Mouse (Mus musculus) megakaryocyte, embryonic 14.5 days (primary cell): ENCODE results near the gene Tmem106a. TPM values are rescaled to one million over a fixed set of nuclear protein-coding genes. Genes with fewer than 3 reads are reported as not detected.
"Not testable (repeated sequence)": the region's sequence is repeated elsewhere in the genome, so short reads cannot be mapped to it uniquely, and the experiment has no call there.

ENCODE experiments used
- H3K27me3 ChIP-seq: replicated peaks from 2 replicates; pipeline ENCODE3; 2012; ENCODE audit warnings: inconsistent platforms
- H3K36me3 ChIP-seq: replicated peaks from 2 replicates; pipeline ENCODE3; 2012; ENCODE audit warnings: low read length, inconsistent platforms, mixed read lengths
- H3K4me1 ChIP-seq: 2 replicates; pipeline ENCODE4 v1.6.1; 2012; ENCODE audit warnings: inconsistent platforms
- H3K4me3 ChIP-seq: replicated peaks from 2 replicates; pipeline ENCODE3; 2012; ENCODE audit warnings: moderate library complexity, mild to moderate bottlenecking, inconsistent platforms
- H3K9me3 ChIP-seq: 2 replicates; pipeline ENCODE4 v1.6.1; 2012; ENCODE audit warnings: inconsistent platforms
- FLI1 ChIP-seq: IDR thresholded peaks from 2 replicates; pipeline ENCODE4 v1.6.1; 2012; ENCODE audit warnings: low read length, inconsistent platforms, mixed read lengths
- GATA1 ChIP-seq: IDR thresholded peaks from 3 replicates; pipeline ENCODE4 v1.6.1; 2012; ENCODE audit warnings: mixed read lengths, low read length, inconsistent platforms, borderline replicate concordance
- polyA plus RNA-seq: library from polyadenylated mRNA; stranded (reverse); fragments of >175 nt; gene quantifications from 2 replicates; pipeline ENCODE4 v1.2.3, GENCODE M21; 2012; ENCODE audit warnings: low replicate concordance; ENCODE audit not compliant: insufficient read depth

Tmem106a gene
- polyA plus RNA-seq, 1 experiment = 23.5 TPM

DNA sequence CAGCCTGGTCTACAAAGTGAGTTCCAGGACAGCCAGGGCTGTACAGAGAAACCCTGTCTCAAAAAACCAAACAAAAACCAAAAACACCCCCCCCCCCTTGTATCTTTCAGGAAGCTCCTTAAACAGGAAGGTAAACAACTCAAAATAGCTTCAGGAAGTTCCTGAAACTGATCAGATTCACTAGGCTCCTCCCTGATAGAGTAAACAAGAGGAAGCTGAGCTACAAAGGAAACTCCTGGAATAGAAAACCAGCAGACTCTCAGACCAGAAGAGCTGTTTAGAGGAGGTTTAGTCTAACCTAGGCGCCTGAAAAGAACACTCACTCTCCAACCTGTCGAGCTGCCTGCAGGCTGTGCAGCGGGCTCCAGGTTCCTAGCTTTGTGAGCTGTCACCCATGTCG lies 57.7 kb downstream of the Tmem106a start:
- Histone ChIP-seq H3K9me3 (peaks cover 6% of the 10 kb centered on the region), H3K4me1 (peaks cover 22% of the 10 kb centered on the region), H3K4me3 (no peak overlapping the region), H3K36me3 (peaks cover 15% of the 10 kb centered on the region), H3K27me3 (peaks cover 4% of the 10 kb centered on the region)
- no peak for TF ChIP-seq GATA1
- TF ChIP-seq FLI1 = no peak

DNA sequence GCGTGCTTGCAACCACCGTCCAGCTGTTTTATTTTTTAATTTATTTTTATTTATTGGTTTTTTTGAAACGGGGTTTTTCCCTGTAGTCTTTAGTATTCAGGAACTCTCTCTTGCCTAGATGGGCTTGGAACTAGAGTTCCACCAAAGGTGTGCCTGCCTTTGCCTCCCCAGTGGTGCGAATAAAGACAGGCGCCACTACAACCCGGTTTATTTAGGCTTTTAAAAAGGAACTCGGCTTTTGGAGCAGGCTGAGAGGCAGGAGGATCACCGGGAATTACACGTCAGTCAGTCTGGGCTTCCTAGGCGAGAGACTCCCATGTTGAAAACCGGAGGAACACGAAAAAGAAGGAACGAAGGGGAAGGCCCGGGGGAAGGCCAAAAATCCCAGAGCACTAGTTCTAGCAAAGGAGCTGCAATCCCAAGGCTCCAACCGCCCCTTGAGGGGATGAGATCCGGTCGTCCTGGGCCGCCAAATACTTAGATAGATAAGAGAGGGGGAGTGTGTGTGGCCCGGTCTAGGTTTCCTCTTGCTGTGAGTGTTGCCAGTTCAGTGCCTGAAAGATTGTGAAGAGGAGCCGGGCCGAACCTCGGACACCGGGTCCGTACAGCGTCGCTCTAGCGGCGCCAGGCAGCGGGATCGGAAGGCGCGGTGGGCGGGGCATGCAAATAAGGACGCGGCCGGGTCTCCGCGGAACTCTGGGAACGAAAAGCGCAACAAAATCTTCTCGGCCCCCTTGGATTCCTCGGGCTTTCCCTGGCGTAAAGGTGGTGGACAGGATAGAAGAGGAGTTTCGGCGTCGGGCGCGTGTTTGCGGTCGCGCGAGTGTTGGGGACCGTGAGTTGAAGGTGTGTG lies 59.0 kb downstream of the Tmem106a start:
- peak overlapping the region; percentile 53 for H3K4me3 ChIP-seq
- H3K4me1 ChIP-seq = peaks cover 19% of the 10 kb centered on the region
- not testable (repeated sequence) for H3K9me3 ChIP-seq, H3K36me3 ChIP-seq, H3K27me3 ChIP-seq

Other genes with a start within 250 kb of the Tmem106a start
- not detected in 2 replicates for gene G6pc, start 214.7 kb upstream of the Tmem106a start, polyA plus RNA-seq
- 5.7 and 39.7 TPM in 2 replicates for gene Aarsd1, start 164.6 kb upstream of the Tmem106a start, polyA plus RNA-seq
- gene Gm27029, start 157.4 kb upstream of the Tmem106a start, polyA plus RNA-seq = not detected in 2 replicates
- gene Rundc1, start 157.2 kb upstream of the Tmem106a start, polyA plus RNA-seq = 3.1 TPM in 1 of 2 replicates, not detected in the other
- gene Ptges3l, start 156.9 kb upstream of the Tmem106a start, polyA plus RNA-seq = 2.8 TPM in 1 of 2 replicates, not detected in the other
- 250 and 697 TPM in 2 replicates for gene Rpl27, start 139.9 kb upstream of the Tmem106a start, polyA plus RNA-seq
- 5.7 and 15.6 TPM in 2 replicates for gene Ifi35, start 133.8 kb upstream of the Tmem106a start, polyA plus RNA-seq
- gene Rnd2, start 117.2 kb upstream of the Tmem106a start, polyA plus RNA-seq = 2.6 and 2.9 TPM in 2 replicates
- gene Vat1, start 116.0 kb upstream of the Tmem106a start, polyA plus RNA-seq = 47.7 and 94.2 TPM in 2 replicates
- gene Brca1, start 30.3 kb upstream of the Tmem106a start, polyA plus RNA-seq = 1.9 TPM in 1 of 2 replicates, not detected in the other
- 8.2 and 55.6 TPM in 2 replicates for gene Nbr1, start 30.1 kb upstream of the Tmem106a start, polyA plus RNA-seq
- not detected in 2 replicates for gene Gm11634, start 17.0 kb downstream of the Tmem106a start, polyA plus RNA-seq
- gene Rdm1, start 45.0 kb downstream of the Tmem106a start, polyA plus RNA-seq = 3.8 TPM in 1 of 2 replicates, not detected in the other
- gene Arl4d, start 83.3 kb downstream of the Tmem106a start, polyA plus RNA-seq = 1.2 TPM in 1 of 2 replicates, not detected in the other
- gene Dhx8, start 150.7 kb downstream of the Tmem106a start, polyA plus RNA-seq = 0.63 and 3.8 TPM in 2 replicates
- gene Etv4, start 203.1 kb downstream of the Tmem106a start, polyA plus RNA-seq = 12.0 and 22.5 TPM in 2 replicates